Mouse (Mus musculus) forebrain, embryonic 12.5 days (tissue): ENCODE measurements at regions not wholly inside any gene's neighbourhood (a gene's known extent, or its start where the extent isn't known, plus 50 kb on each side); places are given as distances from the start of the nearest gene placed in this dataset.

Experiments used
- ATAC-seq: fragments of 200-750 bp; cut with Nextera tagmentation; 2 replicates; pipeline ENCODE4 v1.8.0; 2017; ENCODE audit warnings: moderate TSS enrichment; ENCODE audit not compliant: low FRiP score
- H3K27ac ChIP-seq: fragments of 300-500 bp; sonication (generic); 2 replicates; pipeline ENCODE4 v1.5.1; 2016; ENCODE audit warnings: mild to moderate bottlenecking
- H3K27me3 ChIP-seq: fragments of 300-500 bp; sonication (generic); 2 replicates; pipeline ENCODE4 v1.6.1; 2016; ENCODE audit warnings: mild to moderate bottlenecking
- H3K36me3 ChIP-seq: fragments of 300-500 bp; sonication (generic); replicated peaks from 2 replicates; pipeline ENCODE4 v1.6.1; 2016; ENCODE audit warnings: mild to moderate bottlenecking
- H3K4me1 ChIP-seq: fragments of 300-500 bp; sonication (generic); 2 replicates; pipeline ENCODE4 v1.6.1; 2016
- H3K4me2 ChIP-seq: fragments of 300-500 bp; sonication (generic); 2 replicates; pipeline ENCODE4 v1.6.1; 2016; ENCODE audit warnings: mild to moderate bottlenecking, moderate library complexity
- H3K4me3 ChIP-seq: fragments of 300-500 bp; sonication (generic); replicated peaks from 2 replicates; pipeline ENCODE4 v1.5.1; 2016; ENCODE audit warnings: mild to moderate bottlenecking
- H3K9ac ChIP-seq: fragments of 300-500 bp; sonication (generic); 2 replicates; pipeline ENCODE4 v1.6.1; 2016; ENCODE audit warnings: mild to moderate bottlenecking
- H3K9me3 ChIP-seq: fragments of 300-500 bp; sonication (generic); 2 replicates; pipeline ENCODE4 v1.6.1; 2016
- WGBS: fragments of 180-500 bp; shearing (Covaris S2); methylation state at CpG from one replicate; pipeline ENCODE4 v1.1.7; 2016; 5-methylcytosine and 5-hydroxymethylcytosine counted together

DNA sequence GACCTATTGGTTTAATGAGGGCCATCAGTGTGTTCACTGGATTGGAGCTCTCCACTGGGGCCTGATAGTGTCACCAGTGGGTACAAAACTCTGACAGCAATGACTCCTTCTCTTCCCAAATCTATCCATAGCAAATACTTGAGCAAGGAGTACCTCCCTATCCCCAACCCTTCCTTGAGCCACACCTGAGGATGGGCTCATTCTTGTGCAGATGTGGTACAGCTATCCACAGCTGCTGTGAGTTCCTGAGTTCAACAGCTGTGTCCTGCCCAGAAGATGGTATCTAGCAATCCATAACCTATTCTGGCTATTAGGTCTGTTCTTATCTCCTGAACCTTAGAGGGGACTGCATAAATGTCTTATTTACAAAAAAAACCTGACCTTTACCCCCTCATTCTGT, 148.7 kb upstream of the Cwc22 start:
- no peak for ATAC-seq
- H3K9ac ChIP-seq: no peak overlapping the region
- H3K9me3 ChIP-seq: no peaks in the 10 kb centered on the region
- H3K4me3 ChIP-seq: no peak overlapping the region
- no peaks in the 10 kb centered on the region for H3K27me3 ChIP-seq
- no peak overlapping the region for H3K4me2 ChIP-seq
- no peaks in the 10 kb centered on the region for H3K4me1 ChIP-seq
- no peaks in the 10 kb centered on the region for H3K36me3 ChIP-seq
- no peak overlapping the region for H3K27ac ChIP-seq

DNA sequence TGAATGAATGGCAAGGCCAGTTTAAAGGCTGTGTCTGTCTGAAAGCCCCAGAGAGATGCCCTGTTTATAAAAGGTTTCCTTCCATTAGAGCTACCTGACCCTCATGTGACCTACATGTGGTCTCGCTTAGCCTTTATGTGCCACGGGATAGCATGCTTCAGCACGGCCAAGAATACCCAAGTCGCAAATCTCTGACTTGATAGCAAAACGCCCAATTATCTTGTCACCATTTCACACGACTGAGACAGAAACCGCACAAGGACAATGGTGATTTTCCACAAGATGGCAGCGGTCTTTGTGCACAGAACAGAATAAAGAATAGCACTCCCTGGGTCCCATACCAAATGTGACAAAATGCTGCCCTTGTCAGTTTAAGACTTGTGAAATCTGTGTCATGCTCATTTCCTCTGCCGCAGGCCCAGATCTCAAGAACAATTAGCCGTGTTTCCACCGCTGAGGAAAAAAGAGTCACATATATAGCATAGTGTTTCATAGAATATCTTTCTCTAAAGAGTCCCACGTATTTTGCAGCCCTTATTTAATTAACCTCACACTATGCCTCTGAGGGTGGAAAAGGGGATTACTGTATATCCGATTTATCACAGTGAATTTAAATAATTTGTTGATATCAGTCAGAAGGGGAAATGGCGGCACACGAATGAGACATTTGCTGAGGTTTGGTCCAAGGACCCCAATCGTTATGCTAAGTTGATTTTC, 118.3 kb upstream of the Cwc22 start:
- ATAC-seq: peak; percentile 82
- no peak overlapping the region for H3K9ac ChIP-seq
- WGBS: 38% methylated on average over 16 of the region's 16 CpGs
- H3K4me1 ChIP-seq: 0 out of 2 replicates have a peak, but pooled peaks cover 5% of the 10 kb centered on the region
- no peak overlapping the region for H3K4me3 ChIP-seq
- no peaks in the 10 kb centered on the region for H3K36me3 ChIP-seq
- no peaks in the 10 kb centered on the region for H3K27me3 ChIP-seq
- H3K27ac ChIP-seq: no peak overlapping the region
- H3K9me3 ChIP-seq: no peaks in the 10 kb centered on the region
- no peak overlapping the region for H3K4me2 ChIP-seq

DNA sequence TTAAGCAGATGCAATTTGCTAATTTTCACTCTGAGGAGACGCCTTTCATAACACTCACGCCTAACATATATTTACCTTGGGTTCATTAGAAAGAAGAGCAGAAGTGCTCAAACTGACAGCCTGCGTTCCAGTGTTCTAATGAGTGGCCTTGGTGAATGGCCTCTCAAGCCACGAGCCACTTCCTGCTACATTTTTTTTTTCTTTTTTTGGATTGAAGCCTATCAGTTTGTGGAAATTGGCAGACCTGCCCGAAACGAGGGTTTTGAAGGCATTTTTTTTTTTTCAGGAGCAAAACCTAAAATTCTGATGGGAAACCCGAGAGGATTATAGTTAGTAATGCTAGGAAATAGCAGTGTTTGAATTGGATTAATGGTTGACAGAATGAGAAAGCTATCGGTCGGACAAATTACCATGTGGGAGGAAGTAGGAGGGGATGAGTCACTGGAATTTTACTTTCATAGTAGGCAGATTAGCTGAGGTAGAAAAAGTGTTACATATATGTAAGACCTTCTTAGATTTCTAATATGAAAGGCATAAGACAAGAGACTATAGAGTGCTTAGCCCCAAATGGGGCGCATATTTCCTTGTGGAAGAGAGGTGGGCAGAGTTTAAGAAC, 113.7 kb upstream of the Cwc22 start:
- Histone ChIP-seq H3K9me3 (no peaks in the 10 kb centered on the region), H3K9ac (no peak overlapping the region), H3K36me3 (no peaks in the 10 kb centered on the region), H3K4me2 (no peak overlapping the region), H3K27me3 (no peaks in the 10 kb centered on the region), H3K27ac (no peak overlapping the region), H3K4me1 (0 out of 2 replicates have a peak, but pooled peaks cover 5% of the 10 kb centered on the region), H3K4me3 (no peak overlapping the region)
- ATAC-seq: no peak
- WGBS: 69% methylated on average over 10 of the region's 10 CpGs

DNA sequence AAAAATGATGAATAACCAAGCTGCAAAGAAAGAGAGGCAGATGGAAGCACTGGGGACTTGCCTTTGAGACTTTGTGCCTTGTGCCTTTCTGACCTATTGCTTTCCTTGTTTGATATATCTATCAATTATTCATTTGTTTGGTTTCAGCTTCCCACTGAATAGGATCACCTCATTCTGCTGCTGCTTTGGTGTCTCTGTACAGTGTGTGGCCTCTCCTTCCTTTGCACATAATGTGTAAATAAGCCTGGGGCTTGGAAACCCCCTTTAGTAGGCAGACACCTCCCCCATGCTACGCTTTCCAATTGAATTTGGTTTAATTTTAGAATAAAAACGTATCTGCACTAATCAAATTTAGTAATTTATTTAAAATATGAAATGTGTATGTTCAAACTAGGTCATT, 112.8 kb upstream of the Cwc22 start:
- H3K4me1 ChIP-seq: no peaks in the 10 kb centered on the region
- no peaks in the 10 kb centered on the region for H3K36me3 ChIP-seq
- no peaks in the 10 kb centered on the region for H3K27me3 ChIP-seq
- no peak for ATAC-seq
- H3K4me2 ChIP-seq: no peak overlapping the region
- H3K4me3 ChIP-seq: no peak overlapping the region
- no peak overlapping the region for H3K27ac ChIP-seq
- 72% methylated on average over 2 of the region's 2 CpGs for WGBS
- no peak overlapping the region for H3K9ac ChIP-seq
- H3K9me3 ChIP-seq: no peaks in the 10 kb centered on the region

DNA sequence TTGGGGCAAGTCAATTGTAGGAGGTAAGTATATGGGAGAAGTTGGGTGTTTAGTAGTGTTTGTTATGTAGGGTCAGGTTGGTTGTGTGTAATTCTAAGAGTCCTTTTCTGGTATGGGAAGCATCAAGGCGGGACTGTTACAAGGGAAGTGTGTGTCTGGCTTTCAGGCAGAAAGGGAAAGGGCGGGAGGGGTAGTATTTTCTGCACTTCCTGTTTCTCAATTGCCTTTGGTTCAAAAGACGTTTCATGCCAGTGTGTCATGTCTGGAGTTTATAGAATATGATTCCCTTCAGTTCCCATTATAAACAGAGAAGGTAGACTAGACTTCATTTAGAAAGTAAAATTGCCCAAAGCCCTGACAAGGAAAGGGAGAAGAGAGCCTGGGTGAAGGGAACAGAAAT, 107.7 kb upstream of the Cwc22 start:
- Histone ChIP-seq H3K9ac (no peak overlapping the region), H3K9me3 (no peaks in the 10 kb centered on the region), H3K36me3 (no peaks in the 10 kb centered on the region), H3K4me2 (no peak overlapping the region), H3K4me3 (no peak overlapping the region), H3K27ac (no peak overlapping the region), H3K27me3 (no peaks in the 10 kb centered on the region), H3K4me1 (peaks cover 4% of the 10 kb centered on the region)
- WGBS: 87% methylated on average over 3 of the region's 3 CpGs
- no peak for ATAC-seq

DNA sequence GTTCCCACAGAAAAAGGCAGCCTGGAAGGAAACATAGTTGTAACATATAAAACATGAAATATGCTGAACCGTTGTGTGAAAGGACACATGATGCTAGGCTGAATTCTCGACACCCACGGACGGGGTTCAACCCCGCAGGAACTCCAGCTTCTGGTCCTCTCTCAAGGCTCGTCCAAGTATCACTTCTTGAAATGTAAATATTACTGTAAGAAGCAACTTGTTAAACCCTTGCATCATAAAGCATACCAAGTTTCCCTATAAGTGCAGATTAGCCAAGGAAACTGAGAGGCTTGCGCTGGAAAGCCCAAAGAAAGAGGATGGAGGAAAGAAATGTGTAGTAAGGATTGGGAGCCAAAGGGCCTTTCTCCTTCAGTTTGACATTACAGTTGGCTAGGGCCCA, 104.4 kb upstream of the Cwc22 start:
- H3K4me2 ChIP-seq: no peak overlapping the region
- no peaks in the 10 kb centered on the region for H3K9me3 ChIP-seq
- no peak overlapping the region for H3K4me3 ChIP-seq
- no peak for ATAC-seq
- H3K27me3 ChIP-seq: no peaks in the 10 kb centered on the region; the same call in 1 of the 2 replicates
- H3K9ac ChIP-seq: no peak overlapping the region
- H3K36me3 ChIP-seq: no peaks in the 10 kb centered on the region
- H3K27ac ChIP-seq: no peak overlapping the region
- WGBS: 94% methylated on average over 7 of the region's 7 CpGs
- H3K4me1 ChIP-seq: peaks cover 9% of the 10 kb centered on the region

DNA sequence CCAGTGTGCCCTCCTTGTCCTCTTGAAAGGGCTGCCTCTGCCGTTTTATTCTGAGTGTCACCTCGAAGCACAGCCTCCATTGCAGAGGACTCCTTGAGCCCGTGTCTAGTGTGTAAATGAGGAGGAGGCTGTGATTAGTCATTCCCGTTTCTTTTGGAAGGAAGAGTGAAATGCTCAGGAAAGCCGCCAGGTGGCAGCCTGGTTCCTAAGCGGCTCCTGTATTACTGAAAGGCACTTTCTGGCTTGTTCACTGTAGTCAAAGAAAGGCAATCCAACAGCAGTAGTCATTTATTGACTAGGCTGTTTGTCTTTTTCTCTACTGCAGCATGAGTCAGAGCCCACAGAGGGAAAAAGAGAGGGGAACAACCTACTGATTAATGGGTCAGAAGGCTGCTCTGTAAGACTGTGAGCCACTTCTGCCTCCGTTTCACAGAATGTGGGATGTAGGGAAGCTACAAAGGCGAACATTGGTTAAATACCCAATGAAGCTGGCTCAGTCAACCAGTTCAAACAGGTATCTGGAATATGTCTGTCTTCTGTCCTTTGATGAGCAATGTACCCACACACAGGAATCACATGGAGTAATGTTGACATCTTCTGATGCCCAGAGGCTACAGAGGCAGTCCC, 103.2 kb upstream of the Cwc22 start:
- H3K27me3 ChIP-seq: no peaks in the 10 kb centered on the region; the same call in 1 of the 2 replicates
- no peaks in the 10 kb centered on the region for H3K9me3 ChIP-seq
- peak overlapping the region; percentile 50 for H3K4me2 ChIP-seq
- H3K27ac ChIP-seq: no peak overlapping the region
- peak; percentile 71 for ATAC-seq
- 25% methylated on average over 8 of the region's 8 CpGs for WGBS
- H3K4me3 ChIP-seq: peak overlapping the region; percentile 21
- no peak overlapping the region for H3K9ac ChIP-seq
- no peaks in the 10 kb centered on the region for H3K36me3 ChIP-seq
- peaks cover 9% of the 10 kb centered on the region for H3K4me1 ChIP-seq

DNA sequence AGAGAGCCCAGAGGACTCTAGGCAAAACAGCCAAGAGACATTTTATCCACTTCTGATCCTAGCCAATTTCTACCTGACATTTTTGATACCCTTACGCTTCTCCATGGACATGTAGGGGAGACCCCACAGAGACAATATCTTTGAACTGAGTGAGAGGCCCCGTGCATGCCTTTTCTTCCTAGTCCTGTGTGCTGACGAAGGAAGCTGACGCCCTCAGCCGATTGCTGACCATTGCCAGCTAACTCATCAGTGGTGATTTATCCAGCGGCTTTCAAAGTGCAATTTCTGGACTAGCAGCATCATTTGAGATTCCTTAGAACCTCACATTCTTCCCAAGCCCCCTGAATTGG, 102.5 kb upstream of the Cwc22 start:
- WGBS: 63% methylated on average over 6 of the region's 6 CpGs
- no peaks in the 10 kb centered on the region for H3K36me3 ChIP-seq
- no peaks in the 10 kb centered on the region for H3K9me3 ChIP-seq
- H3K4me3 ChIP-seq: no peak overlapping the region; the same call in 1 of the 2 replicates
- no peaks in the 10 kb centered on the region; the same call in 1 of the 2 replicates for H3K27me3 ChIP-seq
- H3K27ac ChIP-seq: no peak overlapping the region
- no peak overlapping the region for H3K9ac ChIP-seq
- peak; percentile 52 for ATAC-seq
- H3K4me1 ChIP-seq: peaks cover 9% of the 10 kb centered on the region
- peak overlapping the region; percentile 50 for H3K4me2 ChIP-seq

DNA sequence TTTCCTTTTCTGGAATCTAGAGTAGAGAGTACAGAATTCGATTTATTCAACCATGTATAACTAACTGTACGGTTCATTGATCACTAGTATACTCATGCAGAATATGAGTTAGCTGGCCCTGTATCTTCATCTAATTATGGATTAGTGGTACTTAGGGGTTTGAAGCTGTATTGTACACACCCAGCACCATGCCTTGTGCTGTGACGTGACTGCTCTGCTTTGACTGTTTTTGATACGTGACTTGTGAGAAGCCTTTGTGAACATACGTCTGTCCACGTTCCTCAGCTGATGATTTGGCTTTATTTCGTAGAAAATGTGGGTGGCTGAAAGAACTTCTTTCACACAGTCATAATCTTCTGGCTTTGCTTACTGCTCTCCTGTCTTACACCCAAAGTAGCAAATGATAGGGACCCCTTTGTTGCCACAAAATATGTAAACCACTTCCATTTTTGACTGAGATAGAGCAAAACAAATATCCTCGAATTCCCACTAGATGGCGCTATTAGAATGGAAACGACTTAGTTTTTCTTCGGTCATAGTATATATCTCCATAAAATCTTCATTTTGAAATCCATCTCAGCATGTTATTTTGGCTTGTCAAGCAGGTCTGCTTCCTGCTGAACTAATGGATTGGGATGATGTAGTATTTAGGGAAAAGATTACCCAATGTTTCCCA, 102.0 kb upstream of the Cwc22 start:
- Histone ChIP-seq H3K4me2 (peak overlapping the region; percentile 50; the same call in 1 of the 2 replicates), H3K36me3 (no peaks in the 10 kb centered on the region), H3K4me3 (no peak overlapping the region), H3K27ac (no peak overlapping the region), H3K27me3 (no peaks in the 10 kb centered on the region; the same call in 1 of the 2 replicates), H3K9me3 (no peaks in the 10 kb centered on the region), H3K9ac (no peak overlapping the region), H3K4me1 (peaks cover 9% of the 10 kb centered on the region)
- ATAC-seq: peak; percentile 53
- WGBS: 37% methylated on average over 11 of the region's 11 CpGs

DNA sequence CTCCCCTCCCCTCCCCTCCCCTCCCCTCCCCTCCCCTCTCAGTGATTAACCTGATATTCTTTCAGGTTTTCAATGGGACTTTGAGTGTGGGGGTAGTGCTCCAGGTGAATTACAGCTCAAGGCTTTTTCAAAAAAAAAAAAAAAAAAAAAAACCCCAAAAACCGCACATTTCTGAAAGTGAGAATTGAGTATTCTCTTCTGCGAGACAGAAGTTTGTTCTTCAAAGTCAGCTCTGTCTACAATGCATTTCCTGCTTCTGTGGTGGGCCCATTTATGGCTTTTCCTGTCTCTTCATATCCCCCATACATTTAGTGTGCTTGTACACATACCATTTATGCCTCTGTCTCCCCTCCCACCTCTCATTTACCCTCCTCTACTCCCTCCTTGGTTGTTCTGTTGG, 81.1 kb upstream of the Cwc22 start:
- Histone ChIP-seq H3K4me3 (no peak overlapping the region), H3K27me3 (no peaks in the 10 kb centered on the region), H3K36me3 (no peaks in the 10 kb centered on the region), H3K4me2 (no peak overlapping the region), H3K9ac (no peak overlapping the region), H3K4me1 (no peaks in the 10 kb centered on the region), H3K27ac (no peak overlapping the region), H3K9me3 (no peaks in the 10 kb centered on the region)
- ATAC-seq: no peak
- WGBS: 81% methylated on average over 2 of the region's 2 CpGs

DNA sequence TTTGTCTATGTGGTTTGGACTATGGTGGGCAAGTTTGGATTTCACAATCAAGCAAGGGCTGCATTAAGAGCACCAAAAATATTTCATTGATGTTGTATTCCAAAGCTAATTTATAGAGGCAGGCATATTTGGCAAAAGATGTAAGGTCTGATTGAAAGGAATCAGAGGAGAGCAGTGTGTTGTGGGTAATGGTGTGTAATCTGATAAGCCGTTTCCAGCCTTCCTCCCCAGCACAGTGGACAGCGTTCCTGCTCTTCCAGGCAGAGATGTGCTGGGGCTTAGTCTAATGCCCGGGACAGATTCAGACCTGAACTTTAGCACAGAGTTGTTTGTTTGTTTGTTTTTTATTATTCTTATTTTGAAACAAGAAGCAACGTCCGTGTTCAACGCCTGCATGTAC, 80.6 kb upstream of the Cwc22 start:
- no peak for ATAC-seq
- 57% methylated on average over 6 of the region's 6 CpGs for WGBS
- no peak overlapping the region for H3K27ac ChIP-seq
- H3K4me3 ChIP-seq: no peak overlapping the region
- H3K4me1 ChIP-seq: no peaks in the 10 kb centered on the region
- no peaks in the 10 kb centered on the region for H3K36me3 ChIP-seq
- H3K9me3 ChIP-seq: no peaks in the 10 kb centered on the region
- H3K9ac ChIP-seq: no peak overlapping the region
- no peak overlapping the region for H3K4me2 ChIP-seq
- no peaks in the 10 kb centered on the region for H3K27me3 ChIP-seq

DNA sequence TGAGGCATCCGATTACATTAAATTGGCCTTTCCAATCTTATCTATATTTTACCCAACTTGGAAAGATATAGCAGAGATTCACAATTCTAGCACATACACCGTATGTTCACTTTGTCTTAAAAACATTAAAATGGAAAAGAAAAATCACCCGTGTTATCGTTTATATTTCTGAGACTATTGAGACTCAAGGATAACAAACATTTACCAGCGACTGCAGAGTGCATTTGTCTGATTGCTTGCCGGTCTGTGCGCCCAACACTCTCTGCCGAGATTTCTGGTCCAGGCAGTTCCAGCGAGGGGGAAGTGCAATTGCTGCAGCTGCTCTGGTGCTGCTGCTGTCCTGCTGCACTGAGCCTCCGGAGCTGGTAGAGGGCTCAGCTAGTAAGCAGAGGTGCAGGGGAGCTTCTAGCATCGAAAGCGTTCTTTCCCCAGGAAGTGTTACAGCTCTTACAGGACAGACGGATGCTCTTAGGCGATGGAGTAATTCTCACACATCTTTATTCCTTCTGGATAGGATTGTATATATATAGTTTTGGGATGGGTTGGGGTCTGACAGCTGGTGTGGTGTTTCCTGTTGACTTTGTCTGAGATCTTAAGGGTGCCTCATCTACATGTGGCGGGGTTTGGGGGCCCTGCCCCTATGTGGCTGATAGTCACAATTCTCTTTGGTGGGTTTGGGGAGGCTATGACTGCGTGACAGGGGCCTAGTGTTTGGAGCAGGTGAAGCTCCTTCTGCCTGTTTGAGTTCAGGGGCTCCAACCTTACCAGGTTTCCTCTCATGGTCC, 79.7 kb upstream of the Cwc22 start:
- no peak for ATAC-seq
- H3K27ac ChIP-seq: no peak overlapping the region
- no peaks in the 10 kb centered on the region for H3K4me1 ChIP-seq
- H3K4me3 ChIP-seq: no peak overlapping the region
- 71% methylated on average over 16 of the region's 16 CpGs for WGBS
- no peak overlapping the region for H3K9ac ChIP-seq
- no peaks in the 10 kb centered on the region for H3K9me3 ChIP-seq
- no peaks in the 10 kb centered on the region for H3K27me3 ChIP-seq
- H3K4me2 ChIP-seq: no peak overlapping the region
- no peaks in the 10 kb centered on the region for H3K36me3 ChIP-seq
